Mouse (Mus musculus) heart, postnatal 10 days (tissue): ENCODE results near the gene Aspg. TPM values are rescaled to one million over a fixed set of nuclear protein-coding genes. Genes with fewer than 3 reads are reported as not detected.

Source experiments
- microRNA-seq, 2 experiments: library from miRNA; unstranded; fragments of <30 nt; microRNA quantifications; one replicate each; pipeline ENCODE4 v1.2.0; 2022
- total RNA-seq, 2 experiments: library from RNA; stranded (reverse); gene quantifications; 2 replicates each; pipeline ENCODE4 v1.2.3; 2021

The Aspg gene
- total RNA-seq, 2 experiments from 2014 or later, result 1.5 to 2.9 TPM

Small RNA genes lying within 50 kb of the gene (microRNA-seq; reads per million reads assigned to microRNA genes)
- gene Mir203 (199 to 229 reads per million in 2 experiments), gene Mir3073a (0 reads per million in 2 experiments), gene Mir3073b (0 reads per million in 2 experiments)

Other genes with a start within 250 kb of the Aspg start
- 10 to 100 TPM; 23.4 to 26.8 TPM for gene Ppp1r13b, start 198.6 kb upstream of the Aspg start, total RNA-seq
- gene Atp5mpl, start 139.7 kb upstream of the Aspg start, total RNA-seq, result 1,000 to 10,000 TPM; 1,429 to 1,432 TPM
- gene Tdrd9, start 135.1 kb upstream of the Aspg start, total RNA-seq, result under 1 TPM; 0.15 to 0.26 TPM
- gene Rd3l, start 125.4 kb upstream of the Aspg start, total RNA-seq, result under 1 TPM; 0.26 to 0.64 TPM
- 10 to 100 TPM; 33.4 to 33.5 TPM for gene Kif26a, start 39.5 kb downstream of the Aspg start, total RNA-seq